Mouse (Mus musculus): ENCODE measurements around the gene Bank1. TPM values are rescaled to one million over a fixed set of nuclear protein-coding genes. Genes with fewer than 3 reads are reported as not detected.
A peak's percentile ranks its signal among the peaks of the same experiment; 100 is the strongest.

Gene Bank1
- polyA plus RNA-seq, 1 experiment: 2.3 TPM

GRCm38 (mm10) chr3:136106452-136106851 lies 219.4 kb downstream of the Bank1 start:
- no peak for DNase-seq (ENCODE audit: low spot score)

- DNase-seq (ENCODE audit: low spot score): no peak
These were observed 222.5 kb downstream of the Bank1 start for GRCm38 (mm10) chr3:136103339-136103738.

- no peak for DNase-seq (ENCODE audit: low spot score)
These were observed 224.8 kb downstream of the Bank1 start for GRCm38 (mm10) chr3:136100973-136101500.

- DNase-seq (ENCODE audit: low spot score): no peak
These were observed 225.6 kb downstream of the Bank1 start for GRCm38 (mm10) chr3:136100292-136100691.

GRCm38 (mm10) chr3:136086948-136087660 lies 238.8 kb downstream of the Bank1 start:
- no peak for DNase-seq (ENCODE audit: low spot score)

GRCm38 (mm10) chr3:136086431-136086830 lies 239.4 kb downstream of the Bank1 start:
- no peak for DNase-seq (ENCODE audit: low spot score)

- DNase-seq (ENCODE audit: low spot score): no peak
These were observed 240.8 kb downstream of the Bank1 start for GRCm38 (mm10) chr3:136085077-136085476.

GRCm38 (mm10) chr3:136084066-136084465 lies 241.8 kb downstream of the Bank1 start:
- peak; percentile 37 for DNase-seq (ENCODE audit: low spot score)

GRCm38 (mm10) chr3:136081264-136081663 lies 244.6 kb downstream of the Bank1 start:
- DNase-seq (ENCODE audit: low spot score): no peak

- no peak for DNase-seq (ENCODE audit: low spot score)
These were observed 247.3 kb downstream of the Bank1 start for GRCm38 (mm10) chr3:136078535-136078934.

- DNase-seq (ENCODE audit: low spot score): no peak
These were observed 255.5 kb downstream of the Bank1 start for GRCm38 (mm10) chr3:136070394-136070793.

GRCm38 (mm10) chr3:136061907-136062306 lies 264.0 kb downstream of the Bank1 start:
- DNase-seq (ENCODE audit: low spot score): no peak

- no peak for DNase-seq (ENCODE audit: low spot score)
These were observed 275.2 kb downstream of the Bank1 start for GRCm38 (mm10) chr3:136050635-136051034.

GRCm38 (mm10) chr3:136050215-136050614 lies 275.7 kb downstream of the Bank1 start:
- no peak for DNase-seq (ENCODE audit: low spot score)

- DNase-seq (ENCODE audit: low spot score): no peak
These were observed 277.8 kb downstream of the Bank1 start for GRCm38 (mm10) chr3:136048026-136048425.

- DNase-seq (ENCODE audit: low spot score): no peak
These were observed 280.5 kb downstream of the Bank1 start for GRCm38 (mm10) chr3:136045381-136045780.

GRCm38 (mm10) chr3:136040041-136040440 lies 285.8 kb downstream of the Bank1 start:
- no peak for DNase-seq (ENCODE audit: low spot score)

GRCm38 (mm10) chr3:136039446-136039845 lies 286.4 kb downstream of the Bank1 start:
- DNase-seq (ENCODE audit: low spot score): no peak

- DNase-seq (ENCODE audit: low spot score): no peak
These were observed 288.6 kb downstream of the Bank1 start for GRCm38 (mm10) chr3:136037254-136037653.

GRCm38 (mm10) chr3:136035784-136036183 lies 290.1 kb downstream of the Bank1 start:
- DNase-seq (ENCODE audit: low spot score): no peak

- DNase-seq (ENCODE audit: low spot score): no peak
These were observed 301.0 kb downstream of the Bank1 start for GRCm38 (mm10) chr3:136024876-136025275.

GRCm38 (mm10) chr3:136017517-136017916 lies 308.3 kb downstream of the Bank1 start:
- DNase-seq (ENCODE audit: low spot score): no peak

GRCm38 (mm10) chr3:136010616-136011015 lies 315.2 kb downstream of the Bank1 start:
- no peak for DNase-seq (ENCODE audit: low spot score)

GRCm38 (mm10) chr3:136007846-136008245 lies 318.0 kb downstream of the Bank1 start:
- DNase-seq (ENCODE audit: low spot score): no peak

Data from urinary bladder, adult 2 months (tissue).